Mouse (Mus musculus) bone marrow macrophage, adult 2 months (primary cell): ENCODE results near the gene Rab10.

Experiments
- CTCF ChIP-seq: IDR thresholded peaks from 2 replicates; pipeline ENCODE4 v1.5.1; 2012; ENCODE audit warnings: low read depth, mild to moderate bottlenecking, low read length, moderate library complexity
- POLR2A ChIP-seq: IDR thresholded peaks from 2 replicates; pipeline ENCODE4 v1.6.1; 2012; ENCODE audit warnings: mild to moderate bottlenecking, low read depth, low read length, borderline replicate concordance

- no peak for TF ChIP-seq CTCF
- no peak for TF ChIP-seq POLR2A
Measured at GRCm38 (mm10) chr12:3282520-3282919, 27.2 kb downstream of the Rab10 start.
